Mouse (Mus musculus) lung, postnatal 0 days (tissue): ENCODE data around the gene Klhl25. TPM values are rescaled to one million over a fixed set of nuclear protein-coding genes. Genes with fewer than 3 reads are reported as not detected.
A peak's percentile ranks its signal among the peaks of the same experiment; 100 is the strongest.
"Not testable (repeated sequence)": the region's sequence is repeated elsewhere in the genome, so short reads cannot be mapped to it uniquely, and the experiment has no call there.

Source experiments
- ATAC-seq: fragments of 200-750 bp; cut with Nextera tagmentation; 2 replicates; pipeline ENCODE4 v1.8.0; 2017; ENCODE audit warnings: moderate library complexity
- DNase-seq: peaks from one replicate; pipeline ENCODE4 v3.0.0-alpha.2; 2016; ENCODE audit warnings: low spot score
- H3K27ac ChIP-seq: fragments of 300-500 bp; sonication (generic); 2 replicates; pipeline ENCODE4 v1.5.1; 2014; ENCODE audit warnings: antibody characterized with exemption, mild to moderate bottlenecking, low read length, mixed read lengths
- H3K27me3 ChIP-seq: fragments of 300-500 bp; sonication (generic); replicated peaks from 2 replicates; pipeline ENCODE4 v1.6.1; 2014; ENCODE audit warnings: low read length, mixed read lengths; ENCODE audit not compliant: insufficient read depth
- H3K36me3 ChIP-seq: fragments of 300-500 bp; sonication (generic); 2 replicates; pipeline ENCODE4 v1.6.1; 2014; ENCODE audit warnings: low read length, mixed read lengths; ENCODE audit not compliant: insufficient read depth
- H3K4me1 ChIP-seq: fragments of 300-500 bp; sonication (generic); 2 replicates; pipeline ENCODE4 v1.6.1; 2014; ENCODE audit warnings: antibody characterized with exemption, low read depth, low read length, mixed read lengths; ENCODE audit not compliant: insufficient read depth
- H3K4me2 ChIP-seq: fragments of 300-500 bp; sonication (generic); replicated peaks from 2 replicates; pipeline ENCODE4 v1.6.1; 2014; ENCODE audit warnings: low read depth, mild to moderate bottlenecking, low read length, moderate library complexity, mixed read lengths
- H3K4me3 ChIP-seq: fragments of 300-500 bp; sonication (generic); 2 replicates; pipeline ENCODE4 v1.5.1; 2014; ENCODE audit warnings: low read depth, low read length
- H3K9ac ChIP-seq: fragments of 300-500 bp; sonication (generic); replicated peaks from 2 replicates; pipeline ENCODE4 v1.6.1; 2014; ENCODE audit warnings: low read depth, mild to moderate bottlenecking
- H3K9me3 ChIP-seq: fragments of 300-500 bp; sonication (generic); 2 replicates; pipeline ENCODE4 v1.6.1; 2016; ENCODE audit warnings: low read length, mixed read lengths
- CTCF ChIP-seq: IDR thresholded peaks from 2 replicates; pipeline ENCODE4 v1.5.1; 2016; ENCODE audit warnings: antibody characterized with exemption, mild to moderate bottlenecking
- EP300 ChIP-seq: IDR thresholded peaks from 2 replicates; pipeline ENCODE4 v1.6.1; 2016; ENCODE audit warnings: antibody characterized with exemption, mild to moderate bottlenecking, control low read depth
- WGBS: fragments of 180-500 bp; shearing (Covaris S2); extraction: QIAGEN DNeasy Blood & Tissue Kit; methylation state at CpG from one replicate; pipeline ENCODE4 v1.1.7; 2014; 5-methylcytosine and 5-hydroxymethylcytosine counted together
- polyA plus RNA-seq: library from polyadenylated mRNA; unstranded; fragments of >200 nt; fragmentation: Nextera tagmentation; extraction: Ambion mirVana; gene quantifications from 2 replicates; pipeline ENCODE4 v1.2.1, GENCODE M21; 2015

The Klhl25 gene
- polyA plus RNA-seq, 1 experiment from 2014 or later = 17.7 TPM

DNA sequence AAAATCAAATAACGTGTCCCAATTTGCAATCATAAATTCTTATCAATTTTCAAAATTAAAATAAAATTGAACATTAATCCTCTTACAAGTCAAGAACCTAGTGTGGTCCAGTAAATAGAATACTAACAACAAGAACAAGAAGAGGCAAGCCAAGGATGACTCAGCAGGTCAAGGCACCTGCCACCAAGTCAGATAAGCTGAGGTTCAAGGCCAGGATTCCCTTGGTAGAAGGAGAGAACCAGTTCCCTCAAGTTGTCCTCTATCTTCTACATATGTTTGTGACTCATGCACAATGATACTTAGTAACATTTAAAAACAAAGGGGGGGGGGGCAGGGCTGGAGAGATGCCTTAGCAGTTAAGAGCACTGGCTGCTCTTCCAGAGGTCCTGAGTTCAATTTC is 20.8 kb upstream of the Klhl25 start:
- no peaks in the 10 kb centered on the region for H3K9me3 ChIP-seq
- 84% methylated on average over 1 of the region's 1 CpGs for WGBS
- H3K9ac ChIP-seq = no peak overlapping the region
- no peak overlapping the region for H3K4me2 ChIP-seq
- TF ChIP-seq EP300 (no peak), CTCF (no peak)
- no peak for ATAC-seq
- H3K4me3 ChIP-seq = no peak overlapping the region
- peak; percentile 7 for DNase-seq
- H3K36me3 ChIP-seq = no peaks in the 10 kb centered on the region
- no peak overlapping the region for H3K27ac ChIP-seq
- no peaks in the 10 kb centered on the region for H3K27me3 ChIP-seq
- H3K4me1 ChIP-seq = no peaks in the 10 kb centered on the region

DNA sequence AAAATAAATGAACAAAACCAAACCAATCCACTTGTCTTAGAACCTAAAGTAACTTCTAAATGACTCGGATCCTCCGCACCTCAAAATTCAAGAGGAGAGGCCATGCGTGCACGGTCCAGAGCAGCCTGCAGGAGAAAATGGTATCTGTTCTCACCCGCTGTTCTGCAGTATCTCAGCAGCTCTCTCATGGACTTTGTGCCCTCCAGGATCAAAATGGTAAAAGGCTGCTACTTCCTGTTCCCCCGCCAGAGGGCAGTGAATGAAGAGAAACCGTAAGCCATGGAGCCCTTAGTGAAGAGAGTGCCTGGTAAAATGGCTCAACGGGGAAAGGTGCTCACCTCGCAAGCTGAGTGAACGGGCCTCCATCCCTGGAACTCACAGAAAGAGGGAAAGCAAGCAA is 20.3 kb upstream of the Klhl25 start:
- TF ChIP-seq CTCF = peak; percentile 87
- TF ChIP-seq EP300 = no peak
- Histone ChIP-seq H3K27me3 (no peaks in the 10 kb centered on the region), H3K4me3 (no peak overlapping the region), H3K4me1 (no peaks in the 10 kb centered on the region), H3K27ac (no peak overlapping the region), H3K4me2 (no peak overlapping the region), H3K9ac (no peak overlapping the region), H3K36me3 (no peaks in the 10 kb centered on the region), H3K9me3 (no peaks in the 10 kb centered on the region)
- 26% methylated on average over 10 of the region's 10 CpGs for WGBS
- ATAC-seq = peak; percentile 61
- DNase-seq = peak; percentile 77

DNA sequence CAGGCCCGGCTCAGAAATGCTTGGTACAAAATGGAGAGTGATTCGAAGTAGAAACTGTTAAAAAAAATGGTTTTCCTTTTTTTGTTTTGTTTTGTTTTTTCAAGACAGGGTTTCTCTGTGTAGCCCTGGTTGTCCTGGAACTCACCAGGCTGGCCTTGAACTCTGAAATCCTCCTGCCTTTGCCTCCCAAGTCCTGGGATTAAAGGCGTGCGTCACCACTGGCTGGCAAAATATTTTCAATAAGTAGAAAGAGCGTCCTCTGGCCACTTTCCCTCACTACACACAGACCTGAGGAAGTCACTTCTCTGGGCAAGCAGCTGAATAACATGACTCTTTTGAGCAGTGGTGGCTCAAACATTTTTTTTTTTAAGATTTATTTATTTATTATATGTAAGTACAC is 19.6 kb upstream of the Klhl25 start:
- 80% methylated on average over 5 of the region's 5 CpGs for WGBS
- no peaks in the 10 kb centered on the region for H3K4me1 ChIP-seq
- H3K9ac ChIP-seq = no peak overlapping the region

DNA sequence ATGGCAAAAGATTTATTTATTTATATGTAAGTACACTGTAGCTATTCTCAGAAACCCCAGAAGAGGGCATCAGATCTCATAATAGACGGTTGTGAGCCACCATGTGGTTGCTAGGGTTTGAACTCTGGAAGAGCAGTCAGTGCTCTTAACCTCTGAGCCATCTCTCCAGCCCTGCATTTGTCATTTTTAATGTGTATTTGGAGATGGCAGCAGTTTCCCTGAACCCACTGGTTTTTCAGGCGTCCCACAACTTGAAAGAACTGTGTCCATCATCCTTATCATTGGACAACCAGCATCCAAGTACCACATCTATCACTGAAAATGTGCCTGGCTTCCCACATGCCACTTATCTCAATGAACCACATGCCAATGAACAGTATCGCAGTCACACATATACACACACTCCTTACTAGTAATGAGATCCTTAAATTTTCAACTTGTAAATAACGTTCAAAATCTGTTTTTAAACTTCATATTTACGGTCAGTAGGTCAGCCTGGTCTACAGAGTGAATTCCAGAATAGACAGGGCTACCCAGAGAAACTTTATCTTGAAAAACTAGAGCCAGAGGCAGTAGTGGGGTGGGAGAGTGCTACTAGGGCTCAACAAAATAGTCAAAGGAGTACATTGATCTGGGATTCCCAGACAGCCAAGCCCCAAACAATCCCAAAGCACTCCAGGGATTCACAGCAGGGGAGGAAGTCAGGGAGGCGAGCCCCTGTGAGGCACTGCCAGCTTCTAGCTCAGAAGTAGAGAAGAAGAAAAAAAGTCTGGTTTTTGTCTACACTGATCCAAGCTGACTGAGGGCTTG is 17.7 kb upstream of the Klhl25 start:
- TF ChIP-seq EP300 = no peak
- TF ChIP-seq CTCF = peak; percentile 35
- no peak overlapping the region for H3K9ac ChIP-seq
- WGBS = 61% methylated on average over 6 of the region's 6 CpGs
- H3K27ac ChIP-seq = no peak overlapping the region
- no peak overlapping the region for H3K4me2 ChIP-seq
- ATAC-seq (no peak), DNase-seq (peak; percentile 21)
- H3K36me3 ChIP-seq = no peaks in the 10 kb centered on the region
- H3K9me3 ChIP-seq = no peaks in the 10 kb centered on the region
- no peaks in the 10 kb centered on the region for H3K27me3 ChIP-seq
- no peak overlapping the region for H3K4me3 ChIP-seq
- no peaks in the 10 kb centered on the region for H3K4me1 ChIP-seq

More for the DNA sequence above, 19.6 kb upstream of the Klhl25 start:
- ATAC-seq = no peak
- Histone ChIP-seq H3K9me3 (no peaks in the 10 kb centered on the region), H3K4me3 (no peak overlapping the region), H3K36me3 (no peaks in the 10 kb centered on the region), H3K4me2 (no peak overlapping the region), H3K27ac (no peak overlapping the region), H3K27me3 (no peaks in the 10 kb centered on the region)
- no peak for DNase-seq
- TF ChIP-seq EP300 = no peak
- no peak for TF ChIP-seq CTCF

DNA sequence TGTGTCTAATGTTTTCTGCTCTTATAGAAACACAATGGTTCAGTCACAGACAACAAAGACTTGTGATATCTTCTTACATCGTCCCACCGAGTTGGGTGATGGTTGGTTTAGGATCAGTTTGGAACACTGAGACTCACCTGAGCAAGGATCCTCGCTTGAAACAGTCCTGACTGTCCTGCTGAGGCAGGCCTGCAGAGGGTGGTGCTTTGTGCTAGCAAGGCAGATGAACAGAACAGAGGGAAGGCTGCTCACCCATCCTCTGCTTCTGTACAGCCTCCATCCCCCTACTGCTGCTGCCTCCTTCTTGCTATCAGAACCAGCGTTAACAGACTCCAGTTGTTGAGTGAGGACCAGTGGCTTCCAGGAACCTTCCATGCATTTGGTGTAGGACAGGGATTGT is 14.2 kb upstream of the Klhl25 start:
- not testable (repeated sequence) for H3K4me3 ChIP-seq, H3K9ac ChIP-seq, H3K27me3 ChIP-seq, H3K4me2 ChIP-seq, H3K9me3 ChIP-seq, H3K27ac ChIP-seq, H3K36me3 ChIP-seq, H3K4me1 ChIP-seq, DNase-seq, ATAC-seq
- 81% methylated on average over 3 of the region's 4 CpGs for WGBS

DNA sequence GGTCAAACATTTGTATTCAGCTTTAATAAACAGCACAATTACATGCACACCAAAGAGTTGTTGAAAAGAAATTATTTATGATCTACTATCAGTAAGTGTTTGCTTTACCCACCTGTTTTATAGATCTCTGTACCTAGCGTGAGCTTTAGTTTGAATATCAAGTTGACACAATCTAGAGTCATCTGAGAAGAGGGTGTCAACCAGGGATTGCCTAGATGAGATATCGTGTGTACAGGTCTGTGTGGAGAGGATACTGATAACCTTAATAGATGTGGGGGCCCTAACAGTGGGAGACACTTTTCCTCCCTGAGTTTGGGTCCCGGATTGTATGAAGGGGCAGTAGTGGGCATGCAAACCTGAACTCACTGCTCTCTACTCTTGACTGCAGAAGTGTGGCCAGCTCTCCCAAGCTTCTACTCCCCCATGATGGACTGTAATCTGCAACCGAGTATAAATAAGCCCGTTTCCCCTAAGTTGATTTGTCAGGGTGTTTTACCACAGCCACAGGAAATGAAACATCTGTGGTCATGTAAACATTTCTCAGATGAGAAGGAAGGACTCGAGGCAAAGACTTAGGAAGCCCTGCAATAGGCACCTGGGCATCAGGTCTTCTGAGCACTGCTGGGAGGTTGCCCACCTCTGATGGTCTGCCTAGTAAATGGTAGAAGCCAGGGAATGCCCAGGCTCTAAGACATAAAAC is 13.0 kb upstream of the Klhl25 start:
- not testable (repeated sequence) for H3K4me1 ChIP-seq, DNase-seq, H3K27ac ChIP-seq, H3K27me3 ChIP-seq, H3K36me3 ChIP-seq, H3K4me2 ChIP-seq, ATAC-seq, H3K4me3 ChIP-seq, H3K9me3 ChIP-seq, H3K9ac ChIP-seq
- WGBS = 37% methylated on average over 3 of the region's 6 CpGs
